ENCODE assay signal across 19 mouse cellular contexts in the genomic region with DNA sequence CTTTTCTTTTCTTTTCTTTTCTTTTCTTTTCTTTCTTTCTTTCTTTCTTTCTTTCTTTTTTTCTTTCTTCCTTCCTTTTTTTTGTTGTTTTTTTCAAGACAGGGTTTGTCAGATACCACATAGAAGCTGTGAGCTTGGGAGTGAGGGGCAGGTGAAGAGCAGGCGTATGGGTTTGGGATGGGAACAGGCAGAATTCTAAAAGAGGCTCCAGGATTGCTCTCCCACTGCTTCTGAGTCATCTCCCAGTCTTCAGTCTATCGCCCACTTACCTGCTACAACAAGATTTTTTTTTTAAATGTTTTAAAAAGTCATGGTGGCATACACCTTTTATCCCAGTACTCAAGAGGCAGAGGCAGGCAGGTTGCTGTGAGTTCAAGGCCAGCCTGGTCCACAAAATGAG.
"Had no signal": no experiment of that assay in that cellular context is flagged by ENCODE, and none has a peak within 500 bp of the region (broad histone marks: within the 10 kb centered on the region; RNA-seq: fewer than 3 reads in every experiment).

No protein-coding gene starts in this region.

- H3K4me1 ChIP-seq: midbrain, embryonic 13.5 days; midbrain, embryonic 15.5 days; neural tube, embryonic 13.5 days; neural tube, embryonic 15.5 days; stomach, embryonic 15.5 days had no signal

- H3K4me3 ChIP-seq: midbrain, embryonic 10.5 days; midbrain, embryonic 13.5 days; midbrain, embryonic 15.5 days; myocyte; neural tube, embryonic 13.5 days; neural tube, embryonic 15.5 days; stomach, embryonic 15.5 days had no signal

- H3K9ac ChIP-seq: liver, embryonic 14.5 days; lung, embryonic 14.5 days; midbrain, embryonic 13.5 days; midbrain, embryonic 15.5 days; neural tube, embryonic 13.5 days; neural tube, embryonic 15.5 days; stomach, embryonic 15.5 days had no signal

- ATAC-seq: midbrain, embryonic 13.5 days; midbrain, embryonic 15.5 days had no signal

- H3K27me3 ChIP-seq: midbrain, embryonic 13.5 days; midbrain, embryonic 15.5 days; neural tube, embryonic 13.5 days; neural tube, embryonic 15.5 days; stomach, embryonic 15.5 days had no signal

- H3K36me3 ChIP-seq: midbrain, embryonic 10.5 days; midbrain, embryonic 13.5 days; midbrain, embryonic 15.5 days; neural tube, embryonic 13.5 days; neural tube, embryonic 15.5 days; stomach, embryonic 15.5 days had no signal

- H3K4me2 ChIP-seq: lung, embryonic 14.5 days; midbrain, embryonic 13.5 days; midbrain, embryonic 15.5 days; neural tube, embryonic 13.5 days; neural tube, embryonic 15.5 days; stomach, embryonic 15.5 days had no signal

- H3K9me3 ChIP-seq: midbrain, embryonic 10.5 days; midbrain, embryonic 13.5 days; midbrain, embryonic 15.5 days; neural tube, embryonic 13.5 days; neural tube, embryonic 15.5 days; stomach, embryonic 15.5 days had no signal

- DNase-seq: lung, adult 18-20 months; lung, embryonic 14.5 days; lung, postnatal 10 days; lung, postnatal 4 days; retina, postnatal 1 day; right cerebral cortex, postnatal 14 days; right cerebral cortex, postnatal 4 days; thymus, adult 2 months; thymus, postnatal 25 days; thymus, postnatal 4 days had no signal

- H3K27ac ChIP-seq: liver, embryonic 14.5 days; midbrain, embryonic 10.5 days; midbrain, embryonic 13.5 days; midbrain, embryonic 15.5 days; neural tube, embryonic 13.5 days; neural tube, embryonic 15.5 days; stomach, embryonic 15.5 days; stomach, postnatal 0 days had no signal
